Mouse (Mus musculus) gastrocnemius, adult 18-20 months (tissue): ENCODE results near the gene Ip6k3. TPM values are rescaled to one million over a fixed set of nuclear protein-coding genes. Genes with fewer than 3 reads are reported as not detected.

ENCODE experiments used
- DNase-seq: peaks from one replicate; pipeline ENCODE4 v3.0.0; 2021; ENCODE audit warnings: low spot score
- total RNA-seq, 2 experiments: library from RNA; stranded (reverse); gene quantifications; 2 replicates each; pipeline ENCODE4 v1.2.3; 2021

Ip6k3 gene
- total RNA-seq, 2 experiments from 2014 or later = 29.8 to 66.9 TPM

DNA sequence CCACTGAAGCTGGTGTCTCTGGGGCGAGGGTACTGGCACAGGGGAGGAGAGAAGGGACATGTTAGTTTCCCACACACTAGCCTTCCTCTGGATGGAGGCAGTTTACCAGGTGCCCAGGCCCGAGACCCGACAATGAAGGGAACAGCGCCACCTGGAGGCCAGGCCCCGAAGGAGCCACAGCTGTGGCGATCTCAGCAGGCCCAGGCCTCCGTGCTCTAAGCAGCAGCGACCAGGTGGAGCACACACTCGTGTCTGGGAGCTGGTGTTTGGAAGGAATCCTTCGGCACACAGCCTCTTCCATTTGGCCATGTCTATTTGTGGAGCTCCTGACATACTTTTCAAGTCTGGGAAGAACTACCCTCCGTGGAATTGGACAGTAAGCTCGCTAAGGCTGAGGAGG is 42.4 kb downstream of the Ip6k3 start:
- DNase-seq = peak; percentile 78

DNA sequence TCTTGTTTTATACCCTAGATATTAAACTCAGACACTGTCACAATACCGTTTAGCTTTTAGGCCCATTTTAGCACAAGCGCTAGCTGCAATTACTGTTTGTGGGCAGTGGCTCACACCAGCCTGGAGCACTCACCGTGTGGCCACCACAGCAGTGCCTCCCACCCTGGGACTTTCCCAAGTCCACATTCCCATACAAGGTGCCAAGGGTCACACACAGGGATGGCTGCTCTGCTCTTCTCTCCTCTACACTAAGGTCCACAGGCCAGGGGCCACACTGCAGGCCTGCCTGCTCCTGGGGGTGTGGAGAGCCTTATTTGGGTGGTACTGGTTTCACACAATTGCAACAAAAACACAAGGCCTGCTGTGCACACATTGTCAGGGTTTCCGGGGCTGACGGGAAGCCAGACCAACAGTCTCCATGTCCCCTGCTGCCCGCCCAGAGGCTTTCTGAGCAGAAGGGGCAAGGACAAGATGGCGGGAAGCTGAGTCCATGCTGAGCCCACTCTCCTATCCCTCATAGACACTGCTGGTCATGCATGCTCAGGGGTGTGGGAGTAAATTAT is 43.7 kb downstream of the Ip6k3 start:
- no peak for DNase-seq

DNA sequence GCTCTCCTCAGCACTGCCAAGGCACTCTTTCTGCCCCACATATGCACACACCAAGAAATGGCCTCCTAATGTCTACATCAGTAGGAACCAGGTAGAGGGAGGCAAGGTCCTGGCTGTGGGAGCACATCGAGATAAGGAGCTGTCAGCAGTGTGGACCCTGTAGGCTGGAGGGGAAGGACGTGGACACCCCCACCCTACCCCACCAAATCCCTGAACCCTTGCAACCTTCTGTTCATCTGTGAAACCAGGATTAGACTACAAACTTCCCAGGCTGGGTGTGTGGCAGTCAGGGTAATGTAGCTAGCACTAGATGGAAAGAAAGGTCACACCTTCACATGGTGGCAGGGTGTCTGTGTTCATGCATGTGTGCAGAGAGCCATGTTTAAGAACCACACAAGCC is 44.5 kb downstream of the Ip6k3 start:
- no peak for DNase-seq

DNA sequence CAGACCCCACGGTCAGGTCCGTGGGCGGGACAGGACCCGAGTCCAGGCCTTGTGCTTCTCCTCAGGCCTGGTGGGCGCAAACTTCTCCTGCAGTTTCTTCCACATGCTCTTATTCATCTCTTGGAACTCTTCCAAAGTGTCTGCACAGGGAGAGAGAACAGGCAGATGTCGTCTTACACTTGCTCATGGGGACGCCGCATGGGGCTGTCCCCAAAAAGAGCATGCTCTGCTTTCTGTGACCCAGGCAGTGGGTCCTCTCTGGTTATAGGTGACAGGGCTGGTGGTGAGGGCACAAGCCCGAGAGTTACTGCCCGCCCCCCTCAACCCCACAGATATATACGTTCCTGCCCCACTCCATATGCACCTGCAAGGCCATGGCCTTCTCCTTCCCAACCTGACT is 44.9 kb downstream of the Ip6k3 start:
- DNase-seq = no peak

DNA sequence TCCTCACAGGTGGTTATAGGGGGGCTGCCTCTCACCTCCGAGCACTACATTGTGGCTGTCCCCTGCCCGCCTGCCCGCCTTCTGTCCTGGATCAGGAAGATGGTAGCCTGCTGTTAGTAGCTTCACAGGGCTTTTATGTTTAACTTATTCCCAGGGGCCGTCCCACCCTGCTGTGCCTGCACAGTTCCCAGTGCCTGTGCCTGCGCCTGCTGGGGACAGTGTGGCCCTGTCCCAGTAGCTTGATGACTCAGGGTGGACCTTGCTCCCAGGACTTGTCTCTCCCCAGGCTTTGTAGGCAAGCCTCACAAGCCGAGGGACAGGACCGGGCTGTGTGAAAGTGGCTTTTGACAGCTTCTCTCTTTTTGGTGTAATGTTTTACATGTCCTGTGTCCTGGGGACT is 45.8 kb downstream of the Ip6k3 start:
- DNase-seq = no peak

DNA sequence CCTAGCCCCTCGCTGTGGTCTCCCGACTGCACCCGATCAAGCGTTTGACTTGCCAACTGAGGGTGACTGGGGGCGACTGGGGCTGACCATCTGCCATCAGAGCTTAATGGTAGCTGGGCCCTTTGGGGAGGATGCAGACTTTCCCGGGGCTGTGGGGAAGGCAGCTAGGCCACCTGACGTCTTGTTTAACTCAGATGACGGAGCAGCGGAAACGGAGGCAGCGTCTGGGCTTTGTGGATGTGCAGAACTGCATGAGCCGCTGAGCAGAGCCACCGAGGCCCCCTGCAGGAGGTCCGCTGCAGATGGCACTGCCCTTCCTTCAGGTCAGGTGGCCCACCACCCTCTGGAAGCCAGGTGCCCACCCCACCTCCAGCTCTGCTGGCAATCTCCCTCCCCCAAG is 46.3 kb downstream of the Ip6k3 start:
- DNase-seq = no peak

DNA sequence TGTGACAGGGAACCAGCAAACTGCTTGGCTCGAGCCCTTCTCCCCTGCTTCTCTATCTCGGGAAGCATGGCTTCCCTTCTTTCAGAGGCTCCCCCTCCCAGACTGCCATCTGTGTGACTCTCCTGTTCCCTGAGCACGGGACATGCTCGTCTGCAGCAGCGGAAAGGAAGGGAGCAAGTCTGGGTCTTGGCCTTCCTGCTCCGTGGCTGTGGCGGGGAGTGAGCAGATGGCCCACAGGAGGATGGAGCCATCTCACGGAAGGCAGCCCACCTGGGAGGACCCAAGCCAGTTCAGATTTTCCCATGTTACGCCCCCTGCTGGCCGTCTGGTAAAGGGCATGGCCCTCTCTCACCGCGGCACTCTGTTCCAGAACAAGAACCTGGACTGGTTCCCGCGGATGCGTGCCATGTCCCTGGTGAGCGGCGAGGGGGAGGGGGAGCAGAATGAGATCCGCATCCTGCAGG is 47.0 kb downstream of the Ip6k3 start:
- peak; percentile 80 for DNase-seq

DNA sequence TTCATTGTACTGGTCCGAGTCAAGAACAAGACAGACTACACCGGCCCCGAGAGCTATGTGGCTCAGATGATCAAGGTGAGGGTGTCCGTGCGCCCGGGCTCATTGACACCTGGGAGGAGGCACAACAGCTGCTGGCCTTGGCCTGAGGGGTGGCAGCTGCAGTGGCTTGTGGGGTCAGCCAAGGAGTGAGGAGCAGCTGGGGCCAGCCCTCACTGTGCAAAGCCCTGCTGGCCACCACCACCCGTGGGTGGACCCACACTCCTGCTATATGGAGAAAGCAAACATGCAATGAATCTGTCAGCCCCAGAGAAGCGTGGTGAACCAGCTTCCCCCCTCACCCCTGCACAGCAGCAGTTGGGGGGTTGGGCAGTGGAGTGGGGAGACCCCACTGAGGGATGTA is 47.6 kb downstream of the Ip6k3 start:
- DNase-seq = no peak

DNA sequence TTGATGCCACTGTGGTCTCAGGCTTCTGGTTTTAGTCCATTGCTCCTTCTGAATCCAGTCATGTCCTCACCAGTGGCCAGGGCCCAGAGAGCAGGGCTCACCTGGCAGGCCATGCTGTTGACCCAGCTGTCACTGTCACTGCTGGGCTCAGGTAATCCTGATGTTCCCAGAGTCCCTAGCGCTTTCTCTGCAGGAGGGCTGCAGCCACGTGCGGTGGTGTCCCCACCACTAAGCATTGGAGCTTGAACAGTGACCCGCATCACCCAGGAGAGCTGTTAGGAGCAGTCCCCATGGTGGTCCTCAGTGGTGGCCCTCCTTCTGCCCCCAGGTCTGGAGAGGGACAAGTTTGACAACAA is 48.1 kb downstream of the Ip6k3 start:
- no peak for DNase-seq

DNA sequence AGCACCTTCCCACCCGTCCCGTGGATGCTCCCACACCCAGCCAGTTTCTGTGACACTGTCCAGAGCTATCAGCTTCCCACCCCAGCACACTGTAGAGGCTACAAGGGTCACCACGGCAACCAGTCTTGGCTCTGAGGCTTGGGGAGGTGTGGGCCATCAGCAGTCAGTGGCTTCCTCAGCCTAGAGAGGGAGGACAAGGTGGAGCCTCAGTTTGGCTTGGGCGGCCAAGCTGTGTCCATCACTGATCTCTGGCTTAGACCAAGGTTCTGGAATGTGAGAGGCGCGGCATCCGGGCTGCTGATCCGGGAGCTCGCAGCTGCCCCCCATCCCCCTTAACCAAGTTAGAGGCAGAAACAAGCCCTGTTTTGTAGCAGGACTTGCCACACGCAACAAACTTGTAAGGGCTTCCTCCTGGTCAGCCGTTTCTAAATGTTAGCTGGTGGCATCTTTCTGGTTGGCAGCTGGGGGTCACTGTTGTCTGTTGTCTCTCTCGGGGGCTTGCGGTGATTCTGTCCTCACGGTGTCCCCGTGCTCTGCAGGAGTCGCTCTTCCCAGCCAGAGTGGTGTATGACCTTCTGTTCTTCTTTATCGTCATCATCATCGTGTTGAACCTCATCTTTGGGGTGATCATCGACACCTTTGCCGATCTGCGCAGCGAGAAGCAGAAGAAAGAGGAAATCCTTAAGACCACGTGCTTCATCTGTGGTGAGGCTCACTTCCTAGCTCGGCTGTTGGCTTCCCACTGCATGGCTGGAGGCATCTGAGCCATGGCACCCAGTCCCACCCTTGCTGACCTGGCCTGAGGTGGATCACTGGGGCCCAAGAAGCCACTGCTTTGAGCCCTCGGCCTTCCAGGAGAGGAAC is 48.7 kb downstream of the Ip6k3 start:
- DNase-seq = no peak

DNA sequence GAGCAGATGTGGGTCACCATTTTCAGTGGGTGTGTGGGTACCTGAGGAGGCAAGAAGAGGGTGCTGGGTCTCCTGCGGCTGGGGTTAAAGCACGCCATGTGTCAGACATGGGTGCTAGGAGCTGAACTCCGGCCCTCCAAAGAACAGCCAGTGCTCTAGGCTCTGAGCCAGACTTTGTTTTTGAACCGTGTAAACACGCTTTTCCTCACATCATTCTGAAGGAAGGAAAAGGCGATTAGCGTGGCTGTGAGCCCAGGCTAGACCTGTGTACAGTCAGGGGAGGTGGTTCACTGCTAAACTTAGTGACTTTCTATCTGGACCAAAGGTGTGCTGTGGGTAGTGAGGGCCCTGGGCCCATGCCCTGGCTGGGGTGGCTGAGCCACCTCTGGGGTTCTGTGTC is 57.5 kb downstream of the Ip6k3 start:
- no peak for DNase-seq

DNA sequence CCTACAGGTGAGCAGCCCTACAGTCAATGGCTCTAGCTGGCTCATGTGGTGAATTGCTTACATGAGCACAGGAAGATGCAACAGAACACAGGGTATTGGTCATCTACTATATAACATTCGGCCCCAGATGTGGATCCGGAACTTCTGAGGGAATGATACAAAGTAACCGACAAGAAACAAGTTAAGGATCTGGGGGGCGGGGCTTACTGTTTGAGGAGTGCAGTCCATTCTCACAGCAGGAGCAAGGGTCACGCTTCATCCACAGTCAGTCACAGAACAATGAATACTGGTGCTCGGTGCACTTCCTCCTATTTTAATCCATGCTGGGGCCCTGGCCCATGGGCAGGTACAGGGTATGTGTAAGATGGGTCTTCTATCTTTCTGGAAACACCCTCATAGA is 59.7 kb downstream of the Ip6k3 start:
- DNase-seq = no peak

DNA sequence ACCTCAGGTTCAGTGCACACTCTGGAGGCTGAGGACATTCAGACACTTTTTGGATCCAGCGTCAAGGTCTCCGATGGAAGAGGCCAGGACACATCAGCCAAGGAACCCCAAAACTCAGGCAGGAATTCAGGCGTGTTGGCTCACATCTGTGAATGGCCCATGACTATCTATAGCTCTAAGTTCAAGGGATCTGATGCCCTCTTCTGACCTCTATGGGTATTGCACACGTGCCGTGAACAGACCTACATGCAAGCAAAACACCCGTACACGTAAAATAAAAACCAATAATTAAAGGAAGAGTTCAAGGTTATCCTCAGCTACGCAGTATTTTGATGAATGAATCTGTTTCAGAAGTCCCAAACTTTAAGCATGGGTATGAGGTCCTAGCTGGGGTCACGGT is 60.9 kb downstream of the Ip6k3 start:
- DNase-seq = no peak

DNA sequence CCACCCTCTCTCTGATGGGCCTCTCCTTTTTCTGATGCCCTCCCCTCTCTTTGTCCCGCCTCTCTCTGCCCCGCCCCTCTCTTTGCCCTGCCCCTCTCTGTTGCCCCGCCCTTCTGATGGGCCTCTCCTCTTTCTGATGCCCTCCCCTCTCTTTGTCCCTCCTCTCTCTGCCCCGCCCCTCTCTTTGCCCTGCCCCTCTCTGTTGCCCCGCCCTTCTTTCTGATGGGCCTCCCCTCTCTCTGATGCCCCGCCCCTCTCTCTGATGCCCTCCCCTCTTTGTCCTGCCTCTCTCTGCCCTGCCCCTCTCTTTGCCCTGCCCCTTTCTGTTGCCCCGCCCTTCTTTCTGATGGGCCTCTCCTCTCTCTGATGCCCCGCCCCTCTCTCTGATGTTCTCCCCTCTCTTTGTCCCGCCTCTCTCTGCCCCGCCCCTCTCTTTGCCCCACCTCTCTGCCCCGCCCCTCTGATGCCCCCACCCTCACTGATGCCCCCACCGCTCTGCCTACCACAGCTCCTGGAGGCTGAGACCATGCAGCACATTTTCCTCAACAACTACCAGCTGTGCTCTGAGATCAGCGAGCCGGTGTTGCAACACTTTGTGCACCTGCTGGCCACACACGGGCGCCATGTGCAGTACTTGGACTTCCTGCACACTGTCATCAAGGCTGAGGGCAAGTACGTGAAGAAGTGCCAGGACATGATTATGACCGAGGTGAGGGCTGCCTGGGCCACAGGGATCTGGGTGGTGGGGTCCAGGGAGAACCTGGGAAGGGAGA is 61.7 kb downstream of the Ip6k3 start:
- DNase-seq = no peak

DNA sequence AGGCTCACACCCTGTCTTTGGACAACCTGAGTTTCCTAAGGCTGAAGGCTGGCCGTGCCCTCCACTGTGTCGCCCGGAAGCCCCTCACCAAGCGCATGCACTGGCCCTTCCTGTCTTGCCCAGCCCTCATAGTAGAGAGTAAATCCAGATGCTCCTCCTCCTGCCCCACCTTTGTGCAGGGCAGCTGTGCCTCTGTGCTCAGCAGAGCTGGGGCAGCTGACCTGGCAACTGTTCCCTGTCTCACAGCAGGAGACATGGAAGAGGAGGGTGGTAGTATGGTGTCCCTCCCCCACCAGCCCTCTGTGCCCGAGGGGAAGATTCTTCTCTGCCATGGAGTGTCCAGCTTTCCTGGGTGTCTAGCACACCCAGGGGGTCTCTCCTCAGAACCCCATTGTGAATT is 65.9 kb downstream of the Ip6k3 start:
- DNase-seq = no peak

DNA sequence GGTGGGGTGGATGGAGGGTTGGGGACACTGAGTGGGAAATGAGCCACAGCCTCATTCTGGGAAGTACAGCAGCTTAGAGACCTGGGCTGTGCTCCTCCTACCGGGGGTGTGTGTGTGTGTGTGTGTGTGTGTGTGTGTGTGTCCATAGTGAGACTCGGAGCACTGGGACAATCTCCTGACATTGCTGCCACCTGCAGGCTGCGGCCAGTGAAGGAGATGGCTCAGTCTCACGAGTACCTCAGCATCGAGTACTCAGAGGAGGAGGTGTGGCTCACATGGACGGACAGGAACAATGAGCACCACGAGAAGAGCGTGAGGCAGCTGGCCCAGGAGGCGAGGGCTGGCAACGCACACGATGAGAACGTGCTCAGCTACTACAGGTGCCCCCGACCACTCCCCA is 71.9 kb downstream of the Ip6k3 start:
- no peak for DNase-seq

Other genes with a start within 250 kb of the Ip6k3 start
- 10 to 100 TPM in 1 of 2 experiments, 1 to 10 TPM in 1; 8.2 to 11.3 TPM for gene Phf1, start 234.7 kb downstream of the Ip6k3 start, total RNA-seq
- gene Cuta, start 228.2 kb downstream of the Ip6k3 start, total RNA-seq = 100 to 1,000 TPM; 103 to 109 TPM
- 1 to 10 TPM; 2.2 to 2.8 TPM for gene Syngap1, start 226.5 kb downstream of the Ip6k3 start, total RNA-seq
- under 1 TPM; 0.66 TPM for gene Zbtb9, start 194.6 kb downstream of the Ip6k3 start, total RNA-seq
- gene Bak1, start 138.8 kb downstream of the Ip6k3 start, total RNA-seq = 10 to 100 TPM; 18.0 to 20.0 TPM
- gene Itpr3, start 110.5 kb downstream of the Ip6k3 start, total RNA-seq = 1 to 10 TPM; 1.4 to 2.2 TPM
- gene Uqcc2, start 33.9 kb downstream of the Ip6k3 start, total RNA-seq = 100 to 1,000 TPM; 426 to 428 TPM
- gene Lemd2, start 36.7 kb upstream of the Ip6k3 start, total RNA-seq = 10 to 100 TPM; 20.6 to 21.9 TPM